Mouse (Mus musculus): ENCODE measurements around the gene Klf11. TPM values are rescaled to one million over a fixed set of nuclear protein-coding genes. Genes with fewer than 3 reads are reported as not detected.
"Not testable (repeated sequence)": the region's sequence is repeated elsewhere in the genome, so short reads cannot be mapped to it uniquely, and the experiment has no call there.

Gene Klf11
- polyA plus RNA-seq, 1 experiment from 2014 or later: 10.3 TPM

DNA sequence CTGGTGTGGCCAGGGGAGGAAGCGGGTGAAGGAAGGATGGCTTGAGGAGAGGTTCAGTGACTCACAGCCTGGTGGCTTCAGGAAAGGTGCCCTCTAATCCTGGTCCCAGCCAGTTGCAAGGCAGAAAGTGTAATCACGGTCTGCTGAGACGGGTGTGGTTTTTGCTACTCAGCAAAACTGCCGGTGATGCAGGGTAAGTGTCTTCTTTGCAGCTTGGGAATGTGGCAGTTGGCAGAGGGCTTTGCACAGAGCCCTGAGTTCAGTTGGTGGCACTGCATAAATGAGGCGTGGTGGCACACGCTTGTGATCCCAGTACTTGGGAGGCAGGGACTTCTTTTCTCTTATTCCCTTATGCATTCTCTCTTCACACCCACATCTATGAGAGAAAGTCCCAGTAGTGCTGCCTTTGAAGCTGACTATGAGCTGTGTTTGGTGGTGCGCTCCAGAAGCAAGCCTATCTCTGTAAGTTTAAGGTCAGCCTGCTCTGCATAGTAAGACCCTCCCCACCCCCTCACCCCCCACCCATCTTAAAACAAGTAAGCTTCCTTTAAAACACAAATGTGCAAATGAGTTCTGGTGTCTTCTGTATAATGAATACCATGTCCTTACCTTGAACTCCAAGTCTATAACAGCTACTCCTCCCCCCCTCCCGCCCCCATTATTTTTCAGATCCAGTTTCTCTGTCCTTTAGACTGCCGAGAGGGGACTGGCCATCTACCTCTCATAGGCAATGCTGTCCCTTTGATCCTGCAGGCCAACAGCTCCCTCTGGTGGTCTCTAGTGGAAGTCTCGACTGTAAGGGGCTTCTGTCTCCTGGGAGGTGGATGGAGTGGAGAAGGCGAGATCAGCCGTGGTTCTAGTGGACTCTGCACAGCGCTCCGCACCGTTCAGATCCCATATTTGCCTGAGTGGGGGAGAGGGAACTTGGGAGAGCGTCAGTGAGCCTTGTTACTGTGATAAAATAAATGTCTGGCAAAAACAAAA lies 45.7 kb downstream of the Klf11 start:
- 45% methylated on average over 16 of the region's 16 CpGs for WGBS
- Histone ChIP-seq H3K27me3 (replicated peaks; ENCODE audit: low read depth, poor library complexity, severe bottlenecking) (peaks cover 7% of the 10 kb centered on the region; the same call in 1 of the 2 replicates), H3K36me3 (replicated peaks) (no peaks in the 10 kb centered on the region), H3K4me3 (0 out of 2 replicates have a peak overlapping the region, but pooled peaks have one; percentile 5), H3K27ac (replicated peaks) (no peak overlapping the region), H3K4me1 (peaks cover 4% of the 10 kb centered on the region), H3K9me3 (no peaks in the 10 kb centered on the region)
- DNase-seq (ENCODE audit: low spot score): peak; percentile 88

DNA sequence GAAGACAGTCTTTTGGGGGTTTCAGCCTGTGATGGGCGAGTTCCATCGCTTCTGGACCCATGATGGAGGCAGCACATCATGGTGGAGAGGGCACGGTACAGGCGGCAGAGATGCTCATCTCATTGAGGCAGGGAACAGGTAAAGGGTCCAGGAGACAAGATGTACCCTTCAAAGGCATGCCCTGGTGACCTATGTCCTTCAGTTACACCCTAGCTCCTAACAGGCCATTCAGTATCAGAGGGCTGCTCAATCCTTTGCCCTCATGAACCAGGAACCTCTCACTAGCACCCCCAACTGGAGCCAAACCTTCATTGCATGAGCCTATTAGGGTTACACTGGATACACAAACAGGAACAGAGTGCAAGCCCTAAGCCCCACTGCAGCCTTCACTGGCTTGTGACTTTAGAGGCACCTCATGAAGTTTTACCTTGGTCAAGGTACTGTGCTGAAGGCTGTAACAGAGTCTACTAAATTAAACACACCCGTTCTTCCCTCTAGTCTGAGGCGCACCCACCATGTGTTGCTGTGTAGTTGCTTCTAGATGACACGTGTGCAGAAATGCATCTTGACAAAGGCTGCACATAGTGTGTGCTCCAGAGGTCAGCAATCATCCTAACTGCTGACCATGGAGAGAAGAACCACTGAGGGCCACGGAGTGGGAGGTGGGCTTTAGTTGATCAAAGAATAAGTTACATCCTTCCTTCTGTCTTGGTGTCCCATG lies 46.6 kb downstream of the Klf11 start:
- Histone ChIP-seq H3K9me3 (no peaks in the 10 kb centered on the region), H3K4me3 (0 out of 2 replicates have a peak overlapping the region, but pooled peaks have one; percentile 5), H3K36me3 (replicated peaks) (no peaks in the 10 kb centered on the region), H3K4me1 (peaks cover 4% of the 10 kb centered on the region), H3K27ac (replicated peaks) (no peak overlapping the region), H3K27me3 (replicated peaks; ENCODE audit: low read depth, poor library complexity, severe bottlenecking) (peaks cover 7% of the 10 kb centered on the region; the same call in 1 of the 2 replicates)
- DNase-seq (ENCODE audit: low spot score): no peak
- WGBS: 62% methylated on average over 8 of the region's 8 CpGs

DNA sequence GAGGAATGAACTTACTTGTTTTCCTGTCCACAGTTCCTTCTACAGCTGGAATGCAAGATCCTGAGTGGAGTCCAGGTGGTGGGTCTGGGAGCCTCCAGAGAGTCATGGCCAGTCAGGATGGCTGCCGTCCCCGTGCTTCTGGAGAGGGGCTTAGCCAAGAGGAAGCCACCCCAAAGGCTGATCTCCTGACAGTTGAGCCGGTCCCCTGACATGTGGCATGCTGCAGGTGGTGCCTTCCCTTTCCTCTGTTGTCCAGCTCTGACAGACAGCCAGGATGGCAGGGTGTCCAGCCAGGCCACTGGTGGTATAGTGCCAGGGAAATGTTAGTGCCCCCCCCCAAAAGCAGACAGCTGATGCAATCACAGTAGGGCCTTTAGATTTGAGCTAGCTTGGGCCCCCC lies 47.4 kb downstream of the Klf11 start:
- Histone ChIP-seq H3K27ac (replicated peaks) (no peak overlapping the region), H3K27me3 (replicated peaks; ENCODE audit: low read depth, poor library complexity, severe bottlenecking) (peaks cover 7% of the 10 kb centered on the region; the same call in 1 of the 2 replicates), H3K9me3 (no peaks in the 10 kb centered on the region), H3K4me3 (no peak overlapping the region), H3K36me3 (replicated peaks) (no peaks in the 10 kb centered on the region), H3K4me1 (peaks cover 4% of the 10 kb centered on the region)
- WGBS: 76% methylated on average over 3 of the region's 3 CpGs
- no peak for DNase-seq (ENCODE audit: low spot score)

DNA sequence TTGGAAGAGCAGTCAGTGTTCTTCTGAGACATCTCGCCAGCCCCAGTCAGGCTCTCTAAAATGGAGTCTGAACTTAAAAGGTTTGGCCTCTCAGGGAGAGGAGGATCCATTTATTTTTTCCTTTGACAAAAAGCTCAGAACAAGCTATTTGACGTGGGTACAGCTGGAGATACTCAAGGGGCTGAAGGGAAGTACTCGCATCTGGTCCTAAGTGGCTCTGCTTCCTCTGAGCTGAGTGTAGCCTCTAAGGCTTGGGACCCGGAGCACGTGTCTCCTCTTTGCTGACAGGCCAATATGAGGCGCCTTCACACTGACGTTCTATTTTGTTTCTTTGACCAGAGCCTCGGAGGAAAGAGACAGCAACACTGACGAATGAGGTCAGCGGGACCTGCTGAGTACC lies 48.5 kb downstream of the Klf11 start:
- Histone ChIP-seq H3K27ac (replicated peaks) (no peak overlapping the region), H3K36me3 (replicated peaks) (no peaks in the 10 kb centered on the region), H3K27me3 (replicated peaks; ENCODE audit: low read depth, poor library complexity, severe bottlenecking) (peaks cover 7% of the 10 kb centered on the region; the same call in 1 of the 2 replicates), H3K4me3 (no peak overlapping the region), H3K4me1 (peaks cover 4% of the 10 kb centered on the region), H3K9me3 (no peaks in the 10 kb centered on the region)
- WGBS: 80% methylated on average over 10 of the region's 10 CpGs
- no peak for DNase-seq (ENCODE audit: low spot score)

DNA sequence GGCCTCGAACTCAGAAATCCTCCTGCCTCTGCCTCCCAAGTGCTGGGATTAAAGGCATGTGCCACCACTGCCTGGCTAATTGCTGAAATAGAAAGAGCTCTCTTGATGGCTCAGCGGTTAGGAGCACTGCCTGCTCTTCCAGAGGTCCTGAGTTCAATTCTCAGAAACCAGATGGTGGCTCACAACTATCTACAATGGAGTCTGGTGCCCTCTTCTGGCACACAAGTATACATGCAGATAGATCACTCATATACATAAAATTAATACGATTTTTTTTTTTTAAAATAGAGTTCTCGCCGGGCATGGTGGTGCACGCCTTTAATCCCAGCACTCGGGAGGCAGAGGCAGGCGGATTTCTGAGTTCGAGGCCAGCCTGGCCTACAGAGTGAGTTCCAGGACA lies 50.5 kb downstream of the Klf11 start:
- not testable (repeated sequence) for H3K27ac ChIP-seq (replicated peaks); H3K9me3 ChIP-seq; H3K27me3 ChIP-seq (replicated peaks; ENCODE audit: low read depth, poor library complexity, severe bottlenecking); H3K4me3 ChIP-seq; DNase-seq (ENCODE audit: low spot score); H3K36me3 ChIP-seq (replicated peaks)
- 86% methylated on average over 9 of the region's 9 CpGs for WGBS
- peaks cover 12% of the 10 kb centered on the region for H3K4me1 ChIP-seq

DNA sequence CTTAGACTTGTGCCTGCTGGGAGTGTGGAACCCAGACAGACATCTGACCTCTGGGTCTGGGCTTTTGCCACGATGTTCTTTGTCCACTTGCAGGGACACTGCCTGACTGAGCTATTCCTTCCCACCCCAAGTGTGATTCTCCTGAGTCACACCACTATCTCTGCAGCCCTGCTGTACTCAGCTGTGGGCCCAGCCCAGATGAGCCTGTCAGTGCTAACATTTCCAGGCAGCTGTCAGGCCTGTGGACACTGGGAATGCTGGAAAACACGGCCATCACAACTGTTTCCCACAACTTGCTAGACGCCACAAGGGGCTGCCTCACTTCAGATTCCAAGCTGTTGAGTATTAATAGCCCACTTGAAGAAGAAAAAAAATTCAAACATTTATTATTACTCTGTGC lies 51.9 kb downstream of the Klf11 start:
- H3K27ac ChIP-seq (replicated peaks): no peak overlapping the region
- peaks cover 20% of the 10 kb centered on the region for H3K4me1 ChIP-seq
- no peaks in the 10 kb centered on the region for H3K36me3 ChIP-seq (replicated peaks)
- H3K4me3 ChIP-seq: no peak overlapping the region
- no peak for DNase-seq (ENCODE audit: low spot score)
- peaks cover 2% of the 10 kb centered on the region; the same call in 1 of the 2 replicates for H3K27me3 ChIP-seq (replicated peaks; ENCODE audit: low read depth, poor library complexity, severe bottlenecking)
- 83% methylated on average over 3 of the region's 3 CpGs for WGBS
- H3K9me3 ChIP-seq: no peaks in the 10 kb centered on the region

DNA sequence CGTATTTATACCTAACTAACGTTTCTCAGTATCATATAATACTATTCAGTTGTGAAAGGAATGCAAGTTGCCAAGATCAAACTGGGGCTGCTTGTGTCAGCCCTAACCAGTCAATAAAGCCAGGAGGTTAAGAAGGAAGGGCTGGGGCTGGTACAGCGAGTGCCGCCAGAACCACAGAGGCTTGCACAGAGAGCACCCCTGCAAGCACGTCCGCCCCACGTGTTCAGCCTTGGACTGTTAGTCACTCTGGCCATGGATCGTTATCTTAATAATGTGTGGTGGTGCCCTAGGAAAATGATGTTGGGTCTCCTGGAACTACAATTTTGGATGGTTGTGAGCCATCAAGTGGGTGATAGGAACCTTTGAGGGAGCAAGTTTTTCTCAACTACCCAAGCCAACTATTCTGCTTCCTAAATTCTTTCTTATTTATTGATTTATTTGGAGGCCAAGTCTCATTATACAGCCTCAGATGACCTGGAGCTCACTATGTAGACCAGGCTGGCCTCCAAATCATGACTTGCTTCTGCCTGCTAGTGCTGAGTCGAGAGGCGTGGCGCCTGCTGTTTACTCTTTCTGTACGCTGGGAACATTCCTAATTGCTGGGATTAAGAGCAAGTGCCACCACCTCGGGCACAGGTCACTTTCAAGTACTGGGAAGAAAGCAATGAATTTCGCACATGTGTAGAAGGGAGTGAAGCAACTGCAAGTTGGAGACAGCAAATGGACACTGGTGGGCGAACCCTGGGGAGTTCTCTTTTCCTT lies 54.6 kb downstream of the Klf11 start:
- no peak overlapping the region for H3K4me3 ChIP-seq
- WGBS: 83% methylated on average over 15 of the region's 15 CpGs

DNA sequence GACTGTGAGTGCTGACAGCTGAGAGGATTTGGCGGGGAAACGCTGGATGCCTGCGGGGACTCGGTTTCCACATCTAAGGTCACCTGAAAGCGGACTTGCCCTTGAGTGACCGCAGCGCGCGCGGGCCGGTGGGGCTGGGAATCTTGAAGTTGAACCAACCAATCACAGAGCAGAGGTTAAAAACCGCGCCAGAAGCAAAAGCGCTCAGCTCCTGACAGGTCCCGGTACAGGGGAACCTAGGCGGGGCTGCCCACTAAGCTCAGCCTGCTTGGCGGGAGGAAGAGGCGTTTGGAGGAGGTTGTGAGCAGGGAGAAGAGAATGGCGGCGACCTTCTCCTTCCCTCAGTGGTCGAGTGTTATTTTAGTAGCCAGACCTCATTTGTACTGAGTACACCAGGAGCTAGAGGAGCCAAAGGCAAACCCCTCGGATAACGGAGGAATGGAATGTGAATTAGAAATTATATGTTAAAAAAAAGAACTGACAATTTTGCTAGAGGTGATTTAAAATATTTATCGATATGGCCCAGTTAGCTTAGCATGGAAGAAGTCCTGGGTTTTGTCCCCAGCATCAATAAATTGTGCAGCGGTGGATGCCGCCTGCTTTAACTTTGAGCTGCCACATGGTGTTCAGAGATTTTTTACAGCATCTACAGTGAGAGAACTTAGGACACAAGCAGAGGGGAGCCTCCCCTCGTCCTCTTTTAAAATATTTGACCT lies 55.8 kb downstream of the Klf11 start:
- under 1% methylated on average over 27 of the region's 27 CpGs for WGBS
- DNase-seq (ENCODE audit: low spot score): peak; percentile 85
- Histone ChIP-seq H3K27me3 (replicated peaks; ENCODE audit: low read depth, poor library complexity, severe bottlenecking) (no peaks in the 10 kb centered on the region), H3K9me3 (no peaks in the 10 kb centered on the region), H3K36me3 (replicated peaks) (peaks cover 28% of the 10 kb centered on the region), H3K4me3 (peak overlapping the region; percentile 91), H3K4me1 (peaks cover 46% of the 10 kb centered on the region), H3K27ac (replicated peaks) (peak overlapping the region; percentile 99)

More for the DNA sequence above, 54.6 kb downstream of the Klf11 start:
- Histone ChIP-seq H3K27ac (replicated peaks) (no peak overlapping the region), H3K9me3 (no peaks in the 10 kb centered on the region), H3K4me1 (peaks cover 33% of the 10 kb centered on the region), H3K36me3 (replicated peaks) (peaks cover 15% of the 10 kb centered on the region), H3K27me3 (replicated peaks; ENCODE audit: low read depth, poor library complexity, severe bottlenecking) (no peaks in the 10 kb centered on the region)
- DNase-seq (ENCODE audit: low spot score): no peak

DNA sequence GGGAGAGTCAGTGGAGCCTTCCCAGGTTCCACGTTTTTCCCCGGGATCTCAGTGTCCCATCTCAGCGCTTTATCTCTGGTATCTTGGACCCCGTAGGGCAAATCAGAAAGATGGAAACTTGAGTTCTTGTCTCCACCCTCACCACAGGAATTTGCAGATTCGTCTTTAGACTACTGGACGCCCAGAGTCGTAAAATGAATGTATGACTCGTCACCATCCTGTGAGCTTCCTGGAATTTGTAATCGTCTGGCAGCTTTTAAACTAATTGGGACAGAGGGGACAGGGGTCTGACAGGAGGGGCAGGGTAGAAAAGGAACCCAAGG lies 56.4 kb downstream of the Klf11 start:
- Histone ChIP-seq H3K9me3 (no peaks in the 10 kb centered on the region), H3K4me3 (peak overlapping the region; percentile 91), H3K4me1 (peaks cover 51% of the 10 kb centered on the region), H3K27me3 (replicated peaks; ENCODE audit: low read depth, poor library complexity, severe bottlenecking) (no peaks in the 10 kb centered on the region), H3K27ac (replicated peaks) (peak overlapping the region; percentile 99), H3K36me3 (replicated peaks) (peaks cover 33% of the 10 kb centered on the region)
- DNase-seq (ENCODE audit: low spot score): peak; percentile 47
- 0% methylated on average over 9 of the region's 9 CpGs for WGBS

DNA sequence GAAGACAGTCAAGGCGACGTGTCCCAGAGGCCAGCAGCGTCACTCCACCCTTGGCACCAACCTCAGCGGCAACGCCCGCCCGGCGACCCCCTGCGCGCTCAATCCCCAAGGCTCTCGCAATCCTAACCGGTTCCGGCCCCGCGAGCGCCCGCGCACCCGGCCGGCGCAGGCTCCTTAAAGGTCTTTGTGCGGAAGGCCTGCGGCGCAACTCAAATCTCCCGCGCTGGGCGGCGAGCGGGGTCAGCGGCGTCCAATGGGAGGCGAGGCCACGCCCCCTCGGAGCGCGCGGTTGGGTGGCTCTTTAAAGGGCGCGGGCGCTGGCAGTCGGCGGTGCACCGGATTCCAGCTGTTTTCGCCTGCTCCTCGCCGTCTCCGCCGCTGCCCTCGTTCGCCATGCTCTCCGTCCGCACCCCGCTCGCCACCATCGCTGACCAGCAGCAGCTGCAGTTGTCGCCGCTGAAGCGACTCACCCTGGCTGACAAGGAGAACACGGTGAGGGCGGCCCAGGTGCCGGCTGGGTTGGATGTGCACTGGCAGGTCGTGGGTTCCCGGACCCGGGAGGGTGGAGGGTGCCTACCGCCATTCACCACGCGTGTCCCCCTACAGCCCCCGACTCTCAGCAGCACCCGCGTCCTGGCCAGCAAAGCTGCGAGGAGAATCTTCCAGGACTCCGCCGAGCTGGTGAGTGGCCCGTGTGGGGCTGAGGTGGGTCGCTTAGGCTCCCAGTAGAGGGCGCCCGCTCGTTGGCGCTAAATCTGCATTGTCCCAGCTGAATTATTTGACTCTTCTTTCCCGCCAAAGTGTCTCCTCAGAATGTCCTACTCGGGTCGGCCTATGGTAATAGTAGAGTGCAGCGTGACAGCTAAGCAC lies 57.1 kb downstream of the Klf11 start, which contains the start of gene Rrm2:
Gene Rrm2, plus strand, starts transcription at position 288 of the 870 bp plus-strand sequence.
- Histone ChIP-seq H3K27ac (replicated peaks) (peak within 1 kb of the TSS; percentile 99), H3K36me3 (replicated peaks) (peaks cover 40% of the 10 kb centered on the region), H3K27me3 (replicated peaks; ENCODE audit: low read depth, poor library complexity, severe bottlenecking) (no peaks in the 10 kb centered on the region), H3K9me3 (no peaks in the 10 kb centered on the region), H3K4me1 (peaks cover 54% of the 10 kb centered on the region), H3K4me3 (peak within 1 kb of the TSS; percentile 91)
- peak; percentile 98 for DNase-seq (ENCODE audit: low spot score)
- under 1% methylated on average over 83 of the region's 83 CpGs for WGBS

DNA sequence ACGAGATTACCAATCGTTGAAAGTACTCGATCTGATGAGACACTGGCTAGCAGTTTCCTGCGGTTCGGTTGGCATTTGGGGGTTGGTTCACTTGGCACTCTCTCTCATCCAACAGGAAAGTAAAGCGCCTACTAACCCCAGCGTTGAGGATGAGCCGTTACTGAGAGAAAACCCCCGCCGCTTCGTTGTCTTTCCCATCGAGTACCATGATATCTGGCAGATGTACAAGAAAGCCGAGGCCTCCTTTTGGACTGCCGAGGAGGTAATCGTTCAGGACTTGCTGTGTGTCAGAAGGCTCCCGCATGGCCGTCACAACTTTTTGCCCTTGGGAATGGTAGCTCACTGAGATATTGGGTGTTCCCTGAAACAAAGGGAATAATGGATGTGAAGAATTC lies 57.7 kb downstream of the Klf11 start:
- H3K9me3 ChIP-seq: no peaks in the 10 kb centered on the region

More for the DNA sequence above, 57.7 kb downstream of the Klf11 start:
- DNase-seq (ENCODE audit: low spot score): no peak
- peaks cover 54% of the 10 kb centered on the region for H3K4me1 ChIP-seq
- H3K27ac ChIP-seq (replicated peaks): peak overlapping the region; percentile 99
- H3K27me3 ChIP-seq (replicated peaks; ENCODE audit: low read depth, poor library complexity, severe bottlenecking): no peaks in the 10 kb centered on the region
- H3K4me3 ChIP-seq: peak overlapping the region; percentile 91
- WGBS: under 1% methylated on average over 17 of the region's 17 CpGs
- peaks cover 47% of the 10 kb centered on the region for H3K36me3 ChIP-seq (replicated peaks)

Measured in embryonic facial prominence, embryonic 10.5 days (tissue).